Mouse (Mus musculus): ENCODE measurements around the gene Tamm41.

Tamm41 gene

GRCm38 (mm10) chr6:115037103-115038094 lies at the start of gene Tamm41:
Gene Tamm41, minus strand, starts transcription at chr6:115037876.
- peak; percentile 74 for DNase-seq (ENCODE audit: low read depth, low spot score)

DNA sequence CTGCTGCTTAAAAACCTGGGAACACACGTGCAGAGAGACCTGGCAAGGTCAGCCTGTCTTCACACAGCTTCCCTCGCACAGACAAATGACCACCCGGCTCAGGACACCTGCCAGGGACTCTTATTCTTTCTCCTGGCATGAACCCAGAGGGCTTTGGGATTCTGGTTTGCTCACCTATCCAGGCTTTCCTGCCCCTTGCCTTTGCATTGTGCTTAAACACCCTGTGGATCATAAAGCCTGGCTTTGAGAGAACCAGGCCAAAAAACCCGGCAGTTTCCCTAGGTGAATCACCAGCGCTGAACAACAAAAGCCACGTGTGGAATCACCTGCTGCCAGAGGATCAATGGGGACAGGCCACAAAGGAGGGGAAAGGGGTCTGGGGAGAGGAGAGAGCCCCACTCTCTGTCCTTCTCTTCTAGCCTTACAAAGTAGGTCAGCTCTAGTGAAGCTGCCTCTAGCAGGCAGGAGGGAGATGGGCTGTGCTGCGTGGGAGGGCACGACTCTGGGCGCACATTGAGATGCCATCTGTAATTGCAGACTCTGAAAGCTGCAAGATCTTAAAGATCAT lies 47.7 kb upstream of the Tamm41 start:
- no peak for DNase-seq (ENCODE audit: low read depth, low spot score)

DNA sequence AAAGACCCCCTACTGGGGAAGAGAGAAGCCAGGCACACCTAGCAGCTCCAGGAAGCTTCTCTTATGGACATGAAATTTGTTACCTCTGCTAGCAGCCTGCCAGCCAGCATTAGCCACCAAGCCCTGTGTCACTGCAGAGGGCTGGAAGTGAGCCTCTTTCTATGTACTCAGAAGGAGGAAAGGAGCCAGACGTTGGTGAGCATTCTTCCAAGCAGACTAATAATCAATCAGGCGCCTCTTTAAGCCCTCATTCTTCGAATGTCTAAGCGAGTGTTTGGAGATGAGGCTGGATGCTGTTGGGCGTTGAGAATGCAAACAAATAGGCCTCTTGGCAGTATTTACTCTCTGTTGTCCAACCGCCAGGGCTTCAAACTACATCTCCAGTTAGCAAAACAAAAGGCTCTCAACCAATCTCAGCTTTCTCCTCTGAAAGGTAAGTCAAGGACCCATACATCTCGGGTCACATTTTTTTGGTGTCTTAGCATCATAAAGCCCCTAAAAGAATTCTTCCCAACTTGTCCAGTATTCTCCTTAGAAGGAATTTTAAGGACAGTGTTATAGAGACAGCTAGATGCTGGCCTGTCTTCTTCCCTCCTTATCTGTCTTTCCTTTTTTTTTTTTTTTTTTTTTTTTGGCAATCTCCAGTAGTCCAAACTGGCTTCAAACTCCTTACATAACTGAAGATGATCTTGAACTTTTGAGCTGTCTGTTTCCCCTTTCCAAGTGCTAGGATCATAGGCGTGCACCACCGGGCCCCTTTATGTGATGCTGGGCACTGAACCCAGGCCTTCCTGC lies 39.3 kb upstream of the Tamm41 start:
- DNase-seq (ENCODE audit: low read depth, low spot score) = no peak

GRCm38 (mm10) chr6:115072024-115072423 lies 34.3 kb upstream of the Tamm41 start:
- no peak for DNase-seq (ENCODE audit: low read depth, low spot score)

GRCm38 (mm10) chr6:115065411-115066241 lies 27.9 kb upstream of the Tamm41 start:
- no peak for DNase-seq (ENCODE audit: low read depth, low spot score)

GRCm38 (mm10) chr6:115062605-115063350 lies 25.1 kb upstream of the Tamm41 start:
- DNase-seq (ENCODE audit: low read depth, low spot score) = no peak

GRCm38 (mm10) chr6:115059227-115059626 lies 21.6 kb upstream of the Tamm41 start:
- DNase-seq (ENCODE audit: low read depth, low spot score) = no peak

DNA sequence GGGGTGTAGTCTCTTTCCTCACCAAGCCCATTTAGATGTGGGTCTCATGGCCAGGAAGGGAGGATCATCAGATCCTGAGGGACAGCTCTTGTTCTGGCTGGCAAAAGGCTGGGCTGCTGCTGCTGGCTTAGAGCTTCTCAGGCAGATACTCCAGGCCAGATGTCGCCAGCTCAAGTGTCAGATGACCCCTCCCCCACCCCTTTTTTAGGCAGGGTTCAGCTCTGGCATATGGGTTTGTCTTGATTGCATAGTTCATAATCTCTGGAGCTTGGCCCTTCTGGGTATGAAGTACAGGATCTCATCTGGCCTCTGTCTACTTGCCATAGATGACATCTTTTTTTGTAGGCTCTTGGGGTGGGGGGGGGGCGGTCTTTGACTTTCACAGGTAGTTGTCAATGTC lies 19.0 kb upstream of the Tamm41 start:
- DNase-seq (ENCODE audit: low read depth, low spot score) = no peak

DNA sequence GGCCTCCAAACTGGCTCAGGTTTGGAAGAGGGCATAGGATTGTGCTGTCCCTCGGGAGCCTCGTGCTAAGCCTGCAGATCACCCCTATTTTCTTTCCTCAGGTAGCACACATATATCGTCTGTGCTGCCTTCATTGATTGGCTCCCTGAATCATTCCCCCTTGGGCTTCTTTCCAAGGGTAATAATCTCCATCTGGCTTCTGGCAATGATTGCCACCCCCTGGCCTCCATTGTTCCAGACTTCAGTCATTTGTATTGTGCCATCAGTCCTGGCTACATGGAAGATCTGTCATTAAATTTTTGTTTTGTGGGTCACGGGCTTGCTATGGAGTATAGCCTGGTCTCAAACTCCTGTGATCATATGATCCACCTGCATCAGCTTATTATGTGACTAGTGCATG lies 17.8 kb upstream of the Tamm41 start:
- DNase-seq (ENCODE audit: low read depth, low spot score) = no peak

- DNase-seq (ENCODE audit: low read depth, low spot score) = no peak
Measured at GRCm38 (mm10) chr6:115051586-115052197, 14.0 kb upstream of the Tamm41 start.

- DNase-seq (ENCODE audit: low read depth, low spot score) = no peak
Measured at GRCm38 (mm10) chr6:115049015-115049414, 11.3 kb upstream of the Tamm41 start.

- DNase-seq (ENCODE audit: low read depth, low spot score) = no peak
Measured at GRCm38 (mm10) chr6:115047816-115048215, 10.1 kb upstream of the Tamm41 start.

- no peak for DNase-seq (ENCODE audit: low read depth, low spot score)
Measured at GRCm38 (mm10) chr6:115046064-115046463, 8.4 kb upstream of the Tamm41 start.

- DNase-seq (ENCODE audit: low read depth, low spot score) = no peak
Measured at GRCm38 (mm10) chr6:115044709-115045108, 7.0 kb upstream of the Tamm41 start.

GRCm38 (mm10) chr6:115043657-115044500 lies 6.2 kb upstream of the Tamm41 start:
- no peak for DNase-seq (ENCODE audit: low read depth, low spot score)

DNA sequence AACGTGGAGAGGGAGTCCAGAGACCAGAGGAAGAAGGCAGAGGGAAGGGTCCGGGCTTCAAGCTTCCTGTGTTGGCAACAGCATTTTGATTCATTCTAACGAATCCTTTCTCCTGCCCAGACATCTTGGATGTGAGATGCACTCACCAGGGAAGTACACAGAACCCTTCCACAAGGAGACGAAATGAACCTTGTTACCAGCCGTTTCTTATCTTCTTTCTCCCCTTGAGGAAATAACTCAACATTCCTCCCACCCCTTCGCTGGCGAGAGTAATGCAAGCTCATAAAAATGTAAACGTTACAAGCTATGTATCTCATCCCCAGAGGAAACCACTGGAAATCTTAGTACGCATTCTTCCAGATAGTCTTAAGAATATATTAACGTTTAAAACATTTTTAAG lies 4.9 kb upstream of the Tamm41 start:
- no peak for DNase-seq (ENCODE audit: low read depth, low spot score)

DNA sequence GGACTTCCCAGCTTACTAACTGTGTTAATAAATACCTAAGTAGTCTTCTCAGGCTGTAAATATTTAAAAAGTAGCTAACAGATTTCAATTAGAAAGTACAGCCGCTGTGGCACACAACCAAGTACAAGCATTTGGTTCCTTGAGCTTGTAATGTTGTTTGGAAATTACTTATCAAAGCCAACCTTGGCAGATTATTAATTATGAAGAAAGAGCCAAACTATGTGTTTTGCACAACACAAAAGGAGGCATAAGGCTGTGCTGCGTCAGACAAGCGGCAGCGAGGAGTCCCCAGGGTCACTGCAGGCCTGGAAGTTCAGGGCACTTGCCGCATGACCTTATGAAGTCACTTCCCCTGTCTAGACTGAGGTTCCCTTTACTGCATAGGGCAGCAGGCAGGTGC lies 4.2 kb downstream of the Tamm41 start:
- no peak for DNase-seq (ENCODE audit: low read depth, low spot score)

- DNase-seq (ENCODE audit: low read depth, low spot score) = no peak
Measured at GRCm38 (mm10) chr6:115030098-115030497, 7.6 kb downstream of the Tamm41 start.

GRCm38 (mm10) chr6:115029248-115029647 lies 8.4 kb downstream of the Tamm41 start:
- no peak for DNase-seq (ENCODE audit: low read depth, low spot score)
